Mouse (Mus musculus) E14TG2a.4 (cell line): ENCODE measurements at regions not wholly inside any gene's neighbourhood (a gene's known extent, or its start where the extent isn't known, plus 50 kb on each side); places are given as distances from the start of the nearest gene placed in this dataset.

Source experiments
- CTCF ChIP-seq: conservative IDR thresholded peaks from 2 replicates; pipeline ENCODE4 v1.5.1; 2014; ENCODE audit warnings: low read length
- POU5F1 ChIP-seq: IDR thresholded peaks from 2 replicates; pipeline ENCODE4 v1.6.1; 2014; ENCODE audit warnings: low read length, borderline replicate concordance

DNA sequence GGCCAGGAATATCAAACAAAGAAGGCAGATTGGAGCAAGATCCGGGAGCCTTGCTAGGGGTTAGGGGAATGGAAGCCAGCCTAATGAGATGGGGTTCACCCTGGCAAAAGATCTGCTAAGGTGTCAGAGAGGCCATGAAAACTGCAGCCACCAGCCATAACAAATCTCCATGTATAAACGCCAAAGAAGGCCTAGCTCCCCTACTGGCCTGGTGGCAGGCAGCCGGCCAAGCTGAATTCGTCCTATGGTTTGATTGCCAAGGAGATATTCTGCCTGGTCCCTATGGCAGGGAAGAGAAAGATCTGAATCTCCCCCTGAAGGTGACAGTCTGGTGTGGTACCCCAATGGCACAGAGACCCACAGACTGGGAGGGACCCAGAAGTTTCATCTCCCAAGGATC, 104.8 kb upstream of the E030018B13Rik start:
- TF ChIP-seq CTCF (no peak), POU5F1 (no peak)
